Mouse (Mus musculus) spleen, adult 2 months (tissue): Measurements from ENCODE around the gene Ugt1a6a. TPM values are rescaled to one million over a fixed set of nuclear protein-coding genes. Genes with fewer than 3 reads are reported as not detected.
"Not testable (repeated sequence)": the region's sequence is repeated elsewhere in the genome, so short reads cannot be mapped to it uniquely, and the experiment has no call there.

Experiments used
- DNase-seq, 2 experiments: peaks; one replicate each; pipeline versions ENCODE4 v3.0.0 to v3.0.0-alpha.2; 2012 to 2021; ENCODE audit warnings: low spot score in 2 of 2, low read depth in 1 of 2
- H3K27ac ChIP-seq: fragments of 200-500 bp; 2 replicates; pipeline ENCODE4 v1.5.1; 2012; ENCODE audit warnings: low read length, inconsistent platforms; ENCODE audit not compliant: insufficient read depth
- H3K27me3 ChIP-seq: fragments of 200-500 bp; 2 replicates; pipeline ENCODE4 v1.6.1; 2012; ENCODE audit warnings: mild to moderate bottlenecking, moderate library complexity, low read length, inconsistent platforms; ENCODE audit not compliant: control insufficient read depth, insufficient read depth
- H3K36me3 ChIP-seq: fragments of 200-500 bp; 2 replicates; pipeline ENCODE4 v1.6.1; 2012; ENCODE audit warnings: mild to moderate bottlenecking, low read length, inconsistent platforms; ENCODE audit not compliant: control insufficient read depth, insufficient read depth
- H3K4me1 ChIP-seq: fragments of 200-500 bp; 2 replicates; pipeline ENCODE4 v1.6.1; 2011; ENCODE audit warnings: inconsistent platforms; ENCODE audit not compliant: control insufficient read depth, insufficient read depth, insufficient read length
- H3K4me3 ChIP-seq: fragments of 200-500 bp; 2 replicates; pipeline ENCODE4 v1.5.1; 2011; ENCODE audit warnings: mild to moderate bottlenecking, inconsistent platforms; ENCODE audit not compliant: insufficient read depth, insufficient read length; ENCODE audit errors: extremely low read depth
- CTCF ChIP-seq: fragments of 200-500 bp; IDR thresholded peaks from 2 replicates; pipeline ENCODE4 v1.5.1; 2011; ENCODE audit warnings: mild to moderate bottlenecking, inconsistent platforms; ENCODE audit not compliant: insufficient read depth, insufficient read length, insufficient replicate concordance; ENCODE audit errors: extremely low read depth
- POLR2A ChIP-seq: fragments of 200-500 bp; IDR thresholded peaks from 2 replicates; pipeline ENCODE4 v1.6.1; 2011; ENCODE audit warnings: low read depth, low read length, inconsistent platforms
- WGBS: fragments of 180-500 bp; shearing (Covaris S2); methylation state at CpG from one replicate; pipeline ENCODE4 v1.1.7; 2018; 5-methylcytosine and 5-hydroxymethylcytosine counted together
- polyA plus RNA-seq: library from polyadenylated mRNA; depleted of rRNA; stranded (reverse); fragments of >200 nt; gene quantifications from 2 replicates; pipeline ENCODE4 v1.2.3, GENCODE M21; 2012

Gene Ugt1a6a
- polyA plus RNA-seq, 1 experiment, result 0.44 TPM

DNA sequence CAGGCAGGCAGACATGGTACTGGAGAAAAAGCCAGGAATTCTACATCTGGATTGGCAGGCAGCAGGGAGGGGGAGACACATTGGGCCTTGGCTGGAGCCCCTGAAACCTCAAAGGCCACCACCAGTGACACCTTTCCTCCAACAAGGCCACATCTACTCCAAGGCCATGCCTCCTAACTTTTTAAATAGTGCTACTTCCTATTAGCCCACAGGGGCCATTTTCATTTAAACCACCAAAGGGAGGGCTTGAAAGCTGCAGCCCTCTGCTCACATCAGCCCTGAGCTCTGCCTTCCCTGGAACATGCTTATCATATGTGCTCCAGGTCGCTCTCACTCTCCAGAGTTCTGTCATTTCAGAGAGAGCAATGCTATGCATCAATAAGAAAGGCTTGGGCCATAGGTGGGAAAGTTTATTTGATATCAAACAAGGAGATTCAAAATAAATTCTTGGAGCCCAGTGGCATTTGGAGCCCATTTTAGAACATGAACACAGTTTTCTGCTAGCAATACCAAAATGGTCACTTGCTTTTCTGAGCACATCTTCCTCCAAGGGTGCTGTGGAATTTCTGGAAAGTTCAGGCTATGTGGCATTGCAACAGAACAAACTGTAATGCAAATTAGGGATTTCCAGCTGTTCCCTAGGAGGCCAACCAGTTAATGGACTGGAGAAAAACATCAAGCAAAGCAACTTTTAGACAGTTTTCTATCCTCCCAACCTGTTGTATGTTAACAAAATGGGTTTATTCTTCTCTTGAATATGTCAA, 29.8 kb upstream of the Ugt1a6a start:
- no peak for DNase-seq
- H3K4me3 ChIP-seq, result no peak overlapping the region
- no peaks in the 10 kb centered on the region for H3K27me3 ChIP-seq
- no peaks in the 10 kb centered on the region for H3K4me1 ChIP-seq
- H3K27ac ChIP-seq, result no peak overlapping the region
- TF ChIP-seq CTCF (no peak), POLR2A (no peak)
- WGBS, result 95% methylated on average over 1 of the region's 1 CpGs
- H3K36me3 ChIP-seq, result no peaks in the 10 kb centered on the region

DNA sequence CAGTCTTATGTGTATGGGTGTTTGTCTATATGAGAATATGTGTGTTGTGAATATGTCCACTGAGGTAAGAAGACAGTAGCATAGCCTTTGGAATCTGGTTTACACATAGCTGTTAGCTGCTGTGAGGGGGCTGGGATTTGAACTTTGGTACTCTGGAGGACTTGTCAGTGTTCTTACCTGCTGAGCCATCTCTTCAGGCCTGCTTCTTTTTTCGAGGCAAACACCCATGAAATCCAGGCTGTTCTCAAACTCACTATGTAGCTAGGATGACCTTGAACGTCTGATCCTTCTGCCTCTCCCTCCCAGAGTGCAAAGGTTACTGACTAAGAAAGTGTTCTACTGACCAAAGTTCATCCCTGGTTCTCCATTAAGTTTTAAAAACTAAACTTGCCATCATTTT, 29.0 kb upstream of the Ugt1a6a start:
- WGBS, result 78% methylated on average over 2 of the region's 2 CpGs
- H3K27ac ChIP-seq, result no peak overlapping the region

DNA sequence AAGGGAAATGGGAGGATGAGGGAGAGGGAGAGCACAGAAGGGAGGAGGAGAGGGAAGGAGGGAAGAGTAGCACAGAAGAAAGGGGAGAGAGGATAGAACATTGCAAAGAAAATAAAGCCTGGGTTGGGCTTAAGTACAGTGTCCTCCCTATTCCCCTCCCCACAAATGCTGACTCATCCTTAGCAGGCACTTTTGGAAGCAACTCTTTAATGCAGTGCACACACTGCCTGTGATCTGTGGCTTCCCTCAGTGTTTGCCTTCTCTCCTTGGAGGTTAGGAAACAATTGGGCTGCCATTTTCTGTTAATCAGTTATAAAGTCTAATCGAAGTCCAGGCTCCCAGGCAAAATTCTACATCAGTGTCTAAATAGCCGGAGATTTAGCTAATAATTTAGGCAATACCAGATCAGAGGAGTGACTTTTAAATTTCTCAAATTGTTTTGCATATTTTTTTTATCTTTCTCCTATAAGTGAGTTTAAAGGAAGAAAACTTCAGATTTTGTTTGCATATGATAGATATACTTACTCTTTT, 25.5 kb upstream of the Ugt1a6a start:
- 89% methylated on average over 2 of the region's 2 CpGs for WGBS
- H3K27ac ChIP-seq, result not testable (repeated sequence)

More for the DNA sequence above, 29.0 kb upstream of the Ugt1a6a start:
- H3K4me3 ChIP-seq, result no peak overlapping the region
- no peak for TF ChIP-seq CTCF
- no peak for DNase-seq
- H3K4me1 ChIP-seq, result no peaks in the 10 kb centered on the region
- H3K27me3 ChIP-seq, result no peaks in the 10 kb centered on the region
- no peaks in the 10 kb centered on the region for H3K36me3 ChIP-seq

DNA sequence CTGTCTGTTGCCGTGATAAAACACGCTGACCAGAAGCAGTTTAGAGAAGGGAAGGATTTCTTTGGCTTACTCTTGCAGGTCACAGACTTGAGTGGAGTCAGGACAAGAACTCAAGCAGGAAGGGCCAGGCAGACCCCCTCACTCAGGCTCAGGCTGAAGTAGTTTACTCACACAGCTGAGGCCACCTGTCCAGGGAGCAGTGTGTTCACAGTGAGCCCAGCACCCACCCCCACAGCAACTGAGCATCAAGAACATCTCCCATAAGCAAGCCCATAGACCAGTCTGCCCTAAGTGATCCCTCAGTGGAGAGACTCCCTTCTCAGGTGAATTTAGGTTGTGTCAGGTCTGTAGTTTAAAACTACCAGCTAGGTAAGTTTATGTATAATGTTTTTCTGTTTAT, 25.0 kb upstream of the Ugt1a6a start:
- WGBS, result 73% methylated on average over 2 of the region's 2 CpGs
- DNase-seq, H3K27me3 ChIP-seq, H3K4me1 ChIP-seq, H3K27ac ChIP-seq, H3K4me3 ChIP-seq, H3K36me3 ChIP-seq: not testable (repeated sequence)

More for the DNA sequence above, 25.5 kb upstream of the Ugt1a6a start:
- H3K36me3 ChIP-seq, DNase-seq, H3K4me1 ChIP-seq, H3K27me3 ChIP-seq, H3K4me3 ChIP-seq: not testable (repeated sequence)

DNA sequence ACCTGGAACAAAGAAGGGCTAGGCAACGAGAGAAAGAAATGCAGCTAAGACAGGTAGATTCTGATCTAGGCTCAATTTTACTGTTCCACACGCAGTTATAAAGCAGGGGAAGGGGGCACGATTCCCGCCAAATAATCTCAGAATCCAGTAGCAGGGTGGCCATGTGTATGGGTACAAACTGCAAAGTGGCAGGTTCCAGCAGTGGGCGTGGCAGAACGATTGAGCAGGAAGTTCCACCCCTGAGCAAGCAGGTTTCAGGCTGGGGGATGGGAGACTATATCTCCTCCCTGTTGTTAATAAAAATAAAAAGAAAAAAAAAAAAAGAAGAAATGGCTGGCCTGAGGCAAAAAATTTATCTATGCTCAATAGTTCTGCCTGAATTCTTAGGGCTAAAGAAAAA, 21.8 kb upstream of the Ugt1a6a start:
- not testable (repeated sequence) for H3K27me3 ChIP-seq, H3K4me1 ChIP-seq, H3K36me3 ChIP-seq, H3K4me3 ChIP-seq, H3K27ac ChIP-seq, DNase-seq
- 95% methylated on average over 6 of the region's 6 CpGs for WGBS

DNA sequence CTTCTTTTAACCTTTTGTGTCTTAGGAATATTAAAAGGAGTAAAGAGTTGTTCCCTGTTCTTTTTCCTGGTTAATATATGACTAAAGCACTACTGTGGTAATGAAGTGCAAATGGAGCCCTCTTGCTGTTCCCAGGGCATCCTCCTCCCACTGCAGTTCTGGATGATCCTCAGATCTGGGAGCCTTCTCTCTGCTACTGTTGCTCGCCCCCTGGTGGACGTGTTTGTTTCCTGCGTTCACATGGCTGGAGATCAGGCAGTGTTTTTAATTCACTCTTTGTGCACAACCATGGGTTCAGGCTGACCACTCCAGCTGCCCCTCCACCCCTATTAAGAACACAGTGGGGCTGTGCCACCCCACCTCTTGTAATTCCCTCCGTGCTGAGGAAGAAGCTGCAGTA, 14.1 kb upstream of the Ugt1a6a start:
- not testable (repeated sequence) for H3K4me1 ChIP-seq, DNase-seq, H3K27ac ChIP-seq, H3K27me3 ChIP-seq, H3K4me3 ChIP-seq, H3K36me3 ChIP-seq
- 35% methylated on average over 4 of the region's 4 CpGs for WGBS

DNA sequence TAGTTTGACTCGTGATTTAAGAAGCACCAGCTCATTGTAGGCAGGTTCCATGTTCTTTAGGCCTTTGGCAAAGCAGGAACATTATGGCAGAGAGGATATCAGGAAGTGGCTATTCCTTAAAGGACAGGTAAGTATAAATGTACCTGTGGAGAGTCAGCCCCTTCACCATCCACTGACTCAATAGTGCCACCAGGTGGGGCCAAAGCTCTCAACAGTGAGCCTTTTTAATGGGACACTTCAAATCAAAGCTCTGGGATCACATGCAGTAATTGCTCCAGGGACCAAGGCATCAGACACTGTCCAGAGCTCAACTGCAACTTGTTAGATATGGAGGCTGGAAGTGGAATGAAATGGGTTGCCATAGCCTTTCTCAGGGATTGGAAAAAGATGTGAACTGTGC, 13.1 kb upstream of the Ugt1a6a start:
- not testable (repeated sequence) for H3K27ac ChIP-seq, H3K4me3 ChIP-seq, DNase-seq, H3K36me3 ChIP-seq, H3K4me1 ChIP-seq, H3K27me3 ChIP-seq
- WGBS, result no CpG with 5 or more reads among the region's 1 CpGs

DNA sequence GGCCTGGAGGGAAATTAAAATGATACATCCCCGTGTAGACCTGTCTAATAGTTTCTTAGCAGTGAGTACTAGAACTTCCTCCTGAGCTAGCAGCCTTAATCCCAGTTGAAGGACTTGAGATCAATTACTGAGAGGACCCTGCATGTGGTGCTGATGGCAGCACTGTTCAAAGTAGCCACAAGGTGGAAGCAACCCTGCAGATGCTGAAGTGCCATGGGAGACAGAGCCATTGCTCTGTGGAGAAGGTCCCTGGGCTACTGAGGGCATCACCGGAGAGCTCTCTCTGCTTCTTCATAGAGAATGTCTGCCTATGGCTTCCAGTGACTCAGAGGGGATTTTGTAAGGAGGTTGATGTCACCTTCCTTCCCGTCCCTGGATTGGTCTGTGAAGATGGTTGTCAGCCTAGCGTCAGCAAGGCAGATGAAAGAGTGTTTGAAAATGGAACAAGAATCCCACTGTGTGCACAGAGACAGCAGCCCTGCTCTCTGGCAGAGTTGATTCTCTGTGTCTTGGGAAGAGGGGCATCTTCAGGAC, 8.7 kb upstream of the Ugt1a6a start:
- H3K4me3 ChIP-seq, H3K27ac ChIP-seq, H3K36me3 ChIP-seq, H3K4me1 ChIP-seq, H3K27me3 ChIP-seq, DNase-seq: not testable (repeated sequence)
- 75% methylated on average over 4 of the region's 4 CpGs for WGBS

DNA sequence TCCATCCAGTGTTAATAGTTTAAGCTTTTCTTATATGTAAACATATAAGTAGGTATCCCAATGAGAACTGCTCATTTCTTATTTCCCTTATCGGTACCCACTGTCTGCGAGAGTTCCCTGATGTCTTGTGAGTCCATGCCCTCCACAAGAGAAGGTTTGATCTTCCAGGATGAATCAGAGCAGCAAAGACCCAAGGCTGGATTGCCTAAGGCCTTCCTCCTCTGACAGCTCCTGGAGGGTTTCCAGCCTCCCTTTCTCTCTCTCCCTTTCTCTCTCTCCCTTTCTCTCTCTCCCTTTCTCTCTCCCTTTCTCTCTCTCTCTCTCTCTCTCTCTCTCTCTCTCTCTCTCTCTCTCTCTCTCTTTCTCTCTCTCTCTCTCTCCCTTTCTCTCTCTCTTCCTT, 5.5 kb upstream of the Ugt1a6a start:
- H3K4me1 ChIP-seq, H3K36me3 ChIP-seq, H3K4me3 ChIP-seq, DNase-seq, H3K27ac ChIP-seq, H3K27me3 ChIP-seq: not testable (repeated sequence)
- 96% methylated on average over 2 of the region's 2 CpGs for WGBS

DNA sequence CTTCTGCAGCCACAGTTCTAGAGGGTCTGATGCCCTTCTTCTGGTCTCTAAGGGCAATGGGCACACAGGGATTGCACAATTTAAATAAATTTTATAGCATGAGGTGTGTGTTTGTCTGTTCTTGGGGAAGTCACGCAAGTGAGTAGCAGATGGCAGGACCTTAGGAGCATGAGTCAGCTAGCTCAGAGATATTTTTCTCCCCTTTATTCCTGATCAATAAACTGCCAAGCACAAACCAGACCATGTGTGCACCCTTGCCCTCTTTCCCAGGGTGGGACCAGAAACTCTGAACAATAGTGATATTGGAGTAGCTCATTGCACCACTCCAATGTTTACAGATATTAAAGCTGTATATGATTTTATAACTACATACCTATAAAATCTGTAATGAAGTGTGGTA, 4.4 kb upstream of the Ugt1a6a start:
- not testable (repeated sequence) for H3K27me3 ChIP-seq, H3K4me3 ChIP-seq, H3K36me3 ChIP-seq, DNase-seq, H3K27ac ChIP-seq, H3K4me1 ChIP-seq
- WGBS, result 87% methylated on average over 1 of the region's 1 CpGs
